Mouse (Mus musculus) midbrain, embryonic 12.5 days (tissue): ENCODE results near the gene Serpina3m. TPM values are rescaled to one million over a fixed set of nuclear protein-coding genes. Genes with fewer than 3 reads are reported as not detected.
"Not testable (repeated sequence)": the region's sequence is repeated elsewhere in the genome, so short reads cannot be mapped to it uniquely, and the experiment has no call there.

Experiments used
- ATAC-seq: fragments of 200-750 bp; cut with Nextera tagmentation; 2 replicates; pipeline ENCODE4 v1.8.0; 2017; ENCODE audit warnings: low read depth, moderate TSS enrichment, moderate library complexity; ENCODE audit not compliant: low FRiP score
- H3K27ac ChIP-seq: fragments of 300-500 bp; sonication (generic); replicated peaks from 2 replicates; pipeline ENCODE4 v1.5.1; 2016; ENCODE audit warnings: mild to moderate bottlenecking
- H3K27me3 ChIP-seq: fragments of 300-500 bp; sonication (generic); 2 replicates; pipeline ENCODE4 v1.6.1; 2016; ENCODE audit warnings: mild to moderate bottlenecking
- H3K36me3 ChIP-seq: fragments of 300-500 bp; sonication (generic); 2 replicates; pipeline ENCODE4 v1.6.1; 2016
- H3K4me1 ChIP-seq: fragments of 300-500 bp; sonication (generic); 2 replicates; pipeline ENCODE4 v1.6.1; 2016
- H3K4me2 ChIP-seq: fragments of 300-500 bp; sonication (generic); replicated peaks from 2 replicates; pipeline ENCODE4 v1.6.1; 2016; ENCODE audit warnings: mild to moderate bottlenecking, moderate library complexity
- H3K4me3 ChIP-seq: fragments of 300-500 bp; sonication (generic); 2 replicates; pipeline ENCODE4 v1.5.1; 2016; ENCODE audit warnings: mild to moderate bottlenecking
- H3K9ac ChIP-seq: fragments of 300-500 bp; sonication (generic); replicated peaks from 2 replicates; pipeline ENCODE4 v1.6.1; 2016; ENCODE audit warnings: mild to moderate bottlenecking, moderate library complexity
- H3K9me3 ChIP-seq: fragments of 300-500 bp; sonication (generic); 2 replicates; pipeline ENCODE4 v1.6.1; 2016; ENCODE audit warnings: mild to moderate bottlenecking
- WGBS: fragments of 180-500 bp; shearing (Covaris S2); methylation state at CpG from one replicate; pipeline ENCODE4 v1.1.7; 2016; 5-methylcytosine and 5-hydroxymethylcytosine counted together
- polyA plus RNA-seq: library from polyadenylated mRNA; unstranded; fragments of >200 nt; fragmentation: Nextera tagmentation; extraction: Ambion mirVana; gene quantifications from 2 replicates; pipeline ENCODE4 v1.2.1, GENCODE M21; 2016

Serpina3m gene
- polyA plus RNA-seq, 1 experiment from 2014 or later = not detected

- H3K4me2 ChIP-seq = no peak overlapping the region
- H3K27ac ChIP-seq = no peak overlapping the region
- H3K36me3 ChIP-seq = no peaks in the 10 kb centered on the region
- WGBS = 87% methylated on average over 2 of the region's 2 CpGs
- H3K27me3 ChIP-seq = no peaks in the 10 kb centered on the region
- no peak for ATAC-seq
- H3K9me3 ChIP-seq = no peaks in the 10 kb centered on the region
- H3K9ac ChIP-seq = no peak overlapping the region
- no peak overlapping the region for H3K4me3 ChIP-seq
- no peaks in the 10 kb centered on the region for H3K4me1 ChIP-seq
Measured at GRCm38 (mm10) chr12:104347091-104347490, 8.8 kb downstream of the Serpina3m start.

GRCm38 (mm10) chr12:104351812-104352211 lies 13.5 kb downstream of the Serpina3m start:
- H3K27me3 ChIP-seq, H3K27ac ChIP-seq, H3K9ac ChIP-seq, ATAC-seq, H3K4me2 ChIP-seq, H3K4me3 ChIP-seq, H3K36me3 ChIP-seq, H3K9me3 ChIP-seq, H3K4me1 ChIP-seq: not testable (repeated sequence)
- WGBS = 32% methylated on average over 3 of the region's 3 CpGs

GRCm38 (mm10) chr12:104356006-104356405 lies 17.7 kb downstream of the Serpina3m start:
- Histone ChIP-seq H3K4me3 (no peak overlapping the region), H3K4me1 (no peaks in the 10 kb centered on the region), H3K27ac (no peak overlapping the region), H3K9me3 (no peaks in the 10 kb centered on the region), H3K4me2 (no peak overlapping the region), H3K27me3 (no peaks in the 10 kb centered on the region), H3K9ac (no peak overlapping the region), H3K36me3 (no peaks in the 10 kb centered on the region)
- WGBS = 83% methylated on average over 3 of the region's 3 CpGs
- ATAC-seq = no peak

GRCm38 (mm10) chr12:104369986-104370385 lies 31.7 kb downstream of the Serpina3m start:
- no peak for ATAC-seq
- Histone ChIP-seq H3K27me3 (no peaks in the 10 kb centered on the region), H3K4me1 (no peaks in the 10 kb centered on the region), H3K9ac (no peak overlapping the region), H3K27ac (no peak overlapping the region), H3K36me3 (no peaks in the 10 kb centered on the region), H3K4me2 (no peak overlapping the region), H3K9me3 (no peaks in the 10 kb centered on the region), H3K4me3 (no peak overlapping the region)
- 88% methylated on average over 3 of the region's 3 CpGs for WGBS

- not testable (repeated sequence) for H3K9me3 ChIP-seq, H3K27me3 ChIP-seq, H3K27ac ChIP-seq, H3K4me1 ChIP-seq, H3K4me3 ChIP-seq, ATAC-seq, H3K9ac ChIP-seq, H3K4me2 ChIP-seq, H3K36me3 ChIP-seq
- 76% methylated on average over 5 of the region's 5 CpGs for WGBS
Measured at GRCm38 (mm10) chr12:104377179-104377578, 38.9 kb downstream of the Serpina3m start.

GRCm38 (mm10) chr12:104378351-104378750 lies 40.1 kb downstream of the Serpina3m start:
- not testable (repeated sequence) for H3K9ac ChIP-seq, H3K36me3 ChIP-seq, ATAC-seq, H3K9me3 ChIP-seq, H3K27me3 ChIP-seq, H3K4me1 ChIP-seq, H3K4me3 ChIP-seq, H3K4me2 ChIP-seq, H3K27ac ChIP-seq
- WGBS = 81% methylated on average over 2 of the region's 2 CpGs

GRCm38 (mm10) chr12:104378815-104379214 lies 40.5 kb downstream of the Serpina3m start:
- not testable (repeated sequence) for H3K9me3 ChIP-seq, H3K4me1 ChIP-seq, ATAC-seq, H3K27me3 ChIP-seq, H3K27ac ChIP-seq, H3K4me2 ChIP-seq, H3K4me3 ChIP-seq, H3K36me3 ChIP-seq, H3K9ac ChIP-seq
- WGBS = 44% methylated on average over 5 of the region's 5 CpGs

GRCm38 (mm10) chr12:104379856-104380255 lies 41.6 kb downstream of the Serpina3m start:
- Histone ChIP-seq H3K27ac (no peak overlapping the region), H3K4me3 (no peak overlapping the region), H3K36me3 (no peaks in the 10 kb centered on the region), H3K9me3 (no peaks in the 10 kb centered on the region), H3K9ac (no peak overlapping the region), H3K4me1 (no peaks in the 10 kb centered on the region), H3K27me3 (no peaks in the 10 kb centered on the region), H3K4me2 (no peak overlapping the region)
- no peak for ATAC-seq
- WGBS = 92% methylated on average over 11 of the region's 11 CpGs

GRCm38 (mm10) chr12:104381071-104381604 lies 42.9 kb downstream of the Serpina3m start:
- not testable (repeated sequence) for H3K27me3 ChIP-seq, H3K27ac ChIP-seq, H3K36me3 ChIP-seq, H3K9me3 ChIP-seq, ATAC-seq, H3K4me2 ChIP-seq, H3K4me1 ChIP-seq, H3K9ac ChIP-seq, H3K4me3 ChIP-seq
- WGBS = 91% methylated on average over 8 of the region's 8 CpGs

GRCm38 (mm10) chr12:104385987-104386386 lies 47.7 kb downstream of the Serpina3m start:
- not testable (repeated sequence) for ATAC-seq, H3K27me3 ChIP-seq, H3K36me3 ChIP-seq, H3K4me1 ChIP-seq, H3K9me3 ChIP-seq, H3K4me2 ChIP-seq, H3K27ac ChIP-seq, H3K9ac ChIP-seq, H3K4me3 ChIP-seq

GRCm38 (mm10) chr12:104386878-104387277 lies 48.6 kb downstream of the Serpina3m start:
- not testable (repeated sequence) for H3K4me3 ChIP-seq, H3K9ac ChIP-seq, ATAC-seq, H3K27ac ChIP-seq, H3K4me2 ChIP-seq, H3K9me3 ChIP-seq, H3K36me3 ChIP-seq, H3K4me1 ChIP-seq, H3K27me3 ChIP-seq
- WGBS = 65% methylated on average over 2 of the region's 2 CpGs

- no peaks in the 10 kb centered on the region for H3K4me1 ChIP-seq
- H3K4me2 ChIP-seq = no peak overlapping the region
- H3K4me3 ChIP-seq = no peak overlapping the region
- ATAC-seq = no peak
- no peaks in the 10 kb centered on the region for H3K9me3 ChIP-seq
- no peaks in the 10 kb centered on the region for H3K36me3 ChIP-seq
- no peaks in the 10 kb centered on the region for H3K27me3 ChIP-seq
- H3K9ac ChIP-seq = no peak overlapping the region
- H3K27ac ChIP-seq = no peak overlapping the region
Measured at GRCm38 (mm10) chr12:104388477-104388876, 50.2 kb downstream of the Serpina3m start.

- H3K36me3 ChIP-seq, H3K4me2 ChIP-seq, H3K27me3 ChIP-seq, H3K4me1 ChIP-seq, H3K27ac ChIP-seq, H3K9me3 ChIP-seq, H3K4me3 ChIP-seq, ATAC-seq, H3K9ac ChIP-seq: not testable (repeated sequence)
- WGBS = 62% methylated on average over 2 of the region's 2 CpGs
Measured at GRCm38 (mm10) chr12:104391057-104391456, 52.8 kb downstream of the Serpina3m start.
